Mouse (Mus musculus) small intestine, adult 2 months (tissue): ENCODE measurements around the gene Tnfsf11. TPM values are rescaled to one million over a fixed set of nuclear protein-coding genes. Genes with fewer than 3 reads are reported as not detected.

Source experiments
- H3K27ac ChIP-seq: fragments of 200-500 bp; 2 replicates; pipeline ENCODE4 v1.5.1; 2012; ENCODE audit warnings: low read depth, low read length, control low read depth, inconsistent platforms; ENCODE audit not compliant: insufficient read depth
- H3K27me3 ChIP-seq: fragments of 200-500 bp; 2 replicates; pipeline ENCODE4 v1.6.1; 2012; ENCODE audit warnings: mild to moderate bottlenecking, moderate library complexity, low read length, inconsistent platforms; ENCODE audit not compliant: control insufficient read depth, insufficient read depth
- H3K36me3 ChIP-seq: fragments of 200-500 bp; 2 replicates; pipeline ENCODE4 v1.6.1; 2012; ENCODE audit warnings: mild to moderate bottlenecking, low read length, control low read depth, inconsistent platforms; ENCODE audit not compliant: control insufficient read depth, insufficient read depth
- H3K4me1 ChIP-seq: fragments of 200-500 bp; 2 replicates; pipeline ENCODE4 v1.6.1; 2012; ENCODE audit warnings: low read length, inconsistent platforms, mixed read lengths; ENCODE audit not compliant: control insufficient read depth, insufficient read depth, insufficient read length
- H3K4me3 ChIP-seq: fragments of 200-500 bp; 2 replicates; pipeline ENCODE4 v1.5.1; 2012; ENCODE audit warnings: low read depth, mild to moderate bottlenecking, control low read depth, inconsistent platforms, low read length, moderate library complexity
- CTCF ChIP-seq: fragments of 200-500 bp; IDR thresholded peaks from 2 replicates; pipeline ENCODE4 v1.5.1; 2012; ENCODE audit warnings: low read depth, mild to moderate bottlenecking, control low read depth, inconsistent platforms, low read length, moderate library complexity, mixed read lengths; ENCODE audit not compliant: insufficient replicate concordance, insufficient read length; ENCODE audit errors: extremely low read depth
- POLR2A ChIP-seq: fragments of 200-500 bp; IDR thresholded peaks from 2 replicates; pipeline ENCODE4 v1.6.1; 2012; ENCODE audit warnings: low read depth, mild to moderate bottlenecking, control low read depth, inconsistent platforms, low read length, moderate library complexity
- WGBS: fragments of 180-500 bp; shearing (Covaris S2); methylation state at CpG from one replicate; pipeline ENCODE4 v1.1.7; 2018; 5-methylcytosine and 5-hydroxymethylcytosine counted together
- polyA plus RNA-seq: library from polyadenylated mRNA; depleted of rRNA; stranded (reverse); fragments of >200 nt; gene quantifications from 2 replicates; pipeline ENCODE4 v1.2.3, GENCODE M21; 2012

The Tnfsf11 gene
- polyA plus RNA-seq, 1 experiment, result 0.38 TPM

DNA sequence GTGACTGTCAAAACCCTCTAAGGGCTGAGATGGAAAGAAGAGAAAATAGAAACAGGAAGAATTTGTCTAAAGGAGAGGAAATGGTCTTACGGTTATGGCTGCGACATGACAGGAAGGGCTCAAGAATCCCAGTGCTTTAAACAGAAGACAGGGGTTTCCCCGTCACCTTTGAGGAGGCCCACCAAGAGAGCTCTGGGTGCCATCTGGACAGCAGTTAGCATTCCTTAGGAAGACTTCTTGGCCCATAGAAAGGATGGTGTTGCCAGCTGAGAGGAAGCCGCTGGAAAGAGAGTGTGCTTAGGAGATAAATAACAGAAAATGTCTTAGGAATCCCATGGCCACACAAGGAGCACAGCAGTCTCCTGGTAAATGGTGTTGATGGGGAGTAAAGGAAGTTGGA lies 34.3 kb upstream of the Tnfsf11 start:
- Histone ChIP-seq H3K36me3 (no peaks in the 10 kb centered on the region), H3K4me3 (no peak overlapping the region), H3K27ac (no peak overlapping the region), H3K27me3 (no peaks in the 10 kb centered on the region), H3K4me1 (no peaks in the 10 kb centered on the region)
- WGBS, result 68% methylated on average over 4 of the region's 4 CpGs
- TF ChIP-seq POLR2A (no peak), CTCF (no peak)

DNA sequence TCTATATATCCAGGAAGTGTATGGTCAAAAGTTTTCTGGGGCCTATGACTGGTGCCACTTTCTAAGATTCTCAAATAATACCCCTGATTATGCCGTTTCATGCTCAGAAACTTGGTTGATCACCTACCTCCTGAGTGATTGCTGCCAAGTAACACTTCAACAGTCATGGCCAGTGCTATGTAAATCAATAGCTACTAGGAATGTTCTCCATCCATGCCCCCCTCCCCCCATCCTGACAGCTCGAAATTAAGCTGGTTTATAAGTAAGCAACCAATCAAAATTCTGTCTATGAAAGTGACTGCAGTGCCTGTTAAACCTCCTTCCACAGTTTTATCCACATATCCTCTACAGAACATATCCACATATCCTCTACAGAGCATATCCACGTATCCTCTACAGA lies 25.5 kb upstream of the Tnfsf11 start:
- TF ChIP-seq CTCF (no peak), POLR2A (no peak)
- Histone ChIP-seq H3K4me3 (no peak overlapping the region), H3K27ac (no peak overlapping the region), H3K27me3 (no peaks in the 10 kb centered on the region), H3K36me3 (no peaks in the 10 kb centered on the region), H3K4me1 (no peaks in the 10 kb centered on the region)
- 74% methylated on average over 3 of the region's 3 CpGs for WGBS

DNA sequence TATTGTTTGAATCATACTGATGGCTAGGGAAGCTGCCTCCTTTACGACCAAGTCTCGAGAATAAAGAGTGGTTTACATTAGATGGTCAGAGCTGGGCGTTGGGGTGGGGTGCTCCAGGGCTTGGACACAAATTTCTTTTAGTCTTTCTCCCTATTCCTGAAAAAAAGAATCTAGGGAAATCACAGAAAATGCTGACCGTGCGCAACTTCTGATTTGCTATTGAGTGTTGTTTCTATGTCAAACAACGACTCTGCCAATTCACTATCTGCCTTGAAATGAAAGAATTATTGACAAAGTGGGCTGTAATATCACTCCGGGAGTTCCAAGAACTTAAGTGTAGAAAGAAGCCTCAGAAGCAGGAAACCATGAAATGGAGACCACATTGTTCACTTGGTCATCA lies 23.5 kb upstream of the Tnfsf11 start:
- Histone ChIP-seq H3K4me3 (no peak overlapping the region), H3K4me1 (no peaks in the 10 kb centered on the region), H3K27me3 (no peaks in the 10 kb centered on the region), H3K27ac (no peak overlapping the region), H3K36me3 (no peaks in the 10 kb centered on the region)
- 72% methylated on average over 7 of the region's 7 CpGs for WGBS
- TF ChIP-seq CTCF, result no peak
- no peak for TF ChIP-seq POLR2A

DNA sequence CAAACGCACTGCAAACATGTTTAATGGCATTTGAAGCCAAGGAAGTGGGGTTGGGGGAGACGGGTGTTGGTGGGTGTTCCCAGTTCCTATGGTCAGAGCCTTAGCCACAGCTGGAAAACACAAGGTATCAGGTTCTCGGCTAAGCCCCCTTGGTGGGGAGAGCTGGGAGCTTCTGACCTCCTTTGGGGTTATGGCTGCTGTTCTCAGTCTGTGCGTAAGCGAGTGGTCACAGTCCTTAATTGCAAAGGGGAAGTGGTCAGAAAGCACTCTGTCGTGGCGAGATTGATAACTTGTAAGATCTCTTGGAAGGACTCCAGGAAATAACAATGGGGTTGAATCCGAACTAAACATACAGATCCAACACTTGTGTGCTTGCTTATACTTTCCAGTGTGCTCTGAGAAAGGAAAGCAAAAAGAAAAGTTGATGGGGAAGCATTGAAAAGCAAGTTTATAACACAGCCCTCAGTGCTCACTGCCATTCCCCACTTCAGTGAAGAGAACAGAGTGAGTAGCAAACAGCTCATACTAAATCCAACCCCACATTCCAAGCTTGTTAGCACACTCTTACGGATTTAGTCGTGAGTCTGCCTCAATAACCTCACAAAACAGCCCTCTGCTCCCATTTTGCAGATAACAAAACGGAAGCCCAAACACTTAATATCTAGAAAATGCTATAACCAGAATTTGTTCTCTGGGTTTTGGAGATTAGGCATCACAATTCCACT lies 22.9 kb upstream of the Tnfsf11 start:
- no peak overlapping the region for H3K27ac ChIP-seq
- no peaks in the 10 kb centered on the region for H3K27me3 ChIP-seq
- H3K4me3 ChIP-seq, result no peak overlapping the region
- H3K4me1 ChIP-seq, result no peaks in the 10 kb centered on the region
- H3K36me3 ChIP-seq, result no peaks in the 10 kb centered on the region
- 35% methylated on average over 11 of the region's 11 CpGs for WGBS
- TF ChIP-seq POLR2A (no peak), CTCF (no peak)

DNA sequence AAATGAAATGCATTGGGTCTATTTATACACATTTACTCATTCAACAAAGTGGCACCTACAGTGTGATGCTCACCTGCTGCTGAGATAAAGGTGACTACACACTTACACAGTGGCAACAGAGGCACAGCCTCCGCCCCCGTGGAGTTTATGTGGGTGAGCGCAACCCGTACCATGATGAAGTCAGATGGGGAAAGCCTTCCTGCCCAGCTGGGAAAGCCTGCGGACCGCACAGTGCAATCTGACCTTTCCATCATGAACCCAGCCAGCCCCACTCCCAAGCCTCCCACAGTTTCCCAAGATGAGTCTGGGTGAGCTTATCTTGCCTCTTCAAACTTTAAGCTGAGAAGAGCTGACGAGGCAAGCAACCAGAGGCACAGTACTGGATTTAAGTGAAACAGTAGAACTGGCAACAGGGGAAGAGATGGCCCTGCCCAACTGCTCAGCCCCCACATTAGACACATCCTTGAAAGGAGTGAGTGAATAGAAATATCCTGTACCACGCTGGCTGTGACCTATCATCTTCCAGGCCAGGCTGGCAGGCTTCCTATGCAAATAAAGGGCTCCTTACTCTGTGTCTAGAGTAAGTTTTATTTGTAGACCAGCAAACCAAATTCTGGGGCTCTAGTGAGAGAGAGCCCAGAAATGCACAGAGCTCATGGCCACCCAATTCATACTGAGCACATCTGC lies 22.1 kb upstream of the Tnfsf11 start:
- no peak for TF ChIP-seq CTCF
- no peak for TF ChIP-seq POLR2A
- H3K4me1 ChIP-seq, result no peaks in the 10 kb centered on the region
- H3K27ac ChIP-seq, result no peak overlapping the region
- no peaks in the 10 kb centered on the region for H3K36me3 ChIP-seq
- no peak overlapping the region for H3K4me3 ChIP-seq
- WGBS, result 68% methylated on average over 8 of the region's 8 CpGs
- no peaks in the 10 kb centered on the region for H3K27me3 ChIP-seq

DNA sequence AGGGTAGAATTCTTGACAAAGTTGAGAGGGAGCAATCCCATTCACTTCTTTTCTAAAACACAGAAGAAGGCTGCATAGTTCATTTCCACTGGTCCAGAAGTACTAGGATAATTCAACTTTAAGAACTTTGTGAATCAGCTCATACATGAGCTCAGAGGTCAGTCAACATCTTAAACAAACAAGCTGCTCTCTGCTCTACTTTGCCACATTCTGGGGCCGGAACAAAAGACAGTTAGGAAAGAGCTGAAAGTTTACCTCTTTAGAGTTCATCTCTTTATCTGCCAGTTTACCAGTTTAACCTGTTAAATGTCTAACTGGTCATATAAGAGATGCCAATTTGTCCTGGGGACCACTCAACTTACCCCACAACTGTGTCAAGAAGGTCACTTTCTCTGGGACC lies 15.5 kb upstream of the Tnfsf11 start:
- 29% methylated on average over 1 of the region's 1 CpGs for WGBS
- TF ChIP-seq CTCF (no peak), POLR2A (no peak)
- Histone ChIP-seq H3K36me3 (no peaks in the 10 kb centered on the region), H3K4me1 (no peaks in the 10 kb centered on the region), H3K27ac (no peak overlapping the region), H3K4me3 (no peak overlapping the region), H3K27me3 (no peaks in the 10 kb centered on the region)

DNA sequence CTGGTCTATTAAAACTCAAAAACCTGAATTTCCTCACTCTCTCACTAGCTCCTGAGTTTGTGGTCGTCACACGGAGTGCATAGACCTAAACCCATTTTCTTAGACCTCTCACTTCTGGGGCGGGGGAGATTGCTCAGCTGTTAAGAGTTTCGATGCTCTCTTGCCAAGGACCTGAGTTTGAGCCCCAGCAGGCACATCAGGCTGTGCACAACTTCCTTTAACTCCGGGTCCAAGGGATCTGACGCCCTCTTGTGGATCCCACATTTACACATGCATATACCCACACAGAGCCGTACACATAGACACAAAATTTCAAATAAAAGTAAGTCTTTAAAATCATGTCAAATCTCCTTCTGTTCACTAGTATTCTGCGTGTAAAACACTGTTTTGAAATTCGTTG lies 15.1 kb upstream of the Tnfsf11 start:
- no peaks in the 10 kb centered on the region for H3K36me3 ChIP-seq
- H3K27me3 ChIP-seq, result no peaks in the 10 kb centered on the region
- 80% methylated on average over 9 of the region's 9 CpGs for WGBS
- no peak for TF ChIP-seq CTCF
- TF ChIP-seq POLR2A, result no peak
- no peak overlapping the region for H3K4me3 ChIP-seq
- no peaks in the 10 kb centered on the region for H3K4me1 ChIP-seq
- H3K27ac ChIP-seq, result no peak overlapping the region
